Mouse (Mus musculus): ENCODE results near the gene Pnkd.

DNA sequence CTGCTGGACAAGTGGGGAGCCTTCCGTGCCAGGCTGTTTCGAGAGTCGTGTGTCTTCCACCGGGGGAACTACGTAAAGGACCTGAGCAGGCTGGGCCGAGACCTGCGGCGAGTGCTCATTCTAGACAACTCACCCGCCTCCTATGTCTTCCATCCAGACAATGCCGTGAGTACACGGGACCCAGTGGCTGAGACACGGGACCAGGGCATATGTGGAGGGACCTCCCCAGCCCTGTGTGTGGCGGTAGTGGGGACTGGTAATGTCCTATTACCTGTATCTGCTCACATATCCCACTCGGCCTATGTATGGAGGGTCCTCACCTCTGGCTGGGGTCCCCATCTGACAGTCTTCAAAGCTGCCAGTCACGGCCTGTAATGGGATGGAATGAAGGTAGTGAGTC lies 110.1 kb downstream of the Pnkd start:
- TF ChIP-seq CTCF (IDR thresholded peaks at IDR 0.05; ENCODE audit: low read depth, low read length) (no peak), EP300 (IDR thresholded peaks at IDR 0.05; ENCODE audit: insufficient read depth, low read depth, low read length) (no peak), POLR2A (IDR thresholded peaks at IDR 0.05; ENCODE audit: insufficient read depth, low read length) (no peak)

Measured in ES-Bruce4 (cell line).